Mouse (Mus musculus): ENCODE data around the gene Hsf4.
"Not testable (repeated sequence)": the region's sequence is repeated elsewhere in the genome, so short reads cannot be mapped to it uniquely, and the experiment has no call there.

The Hsf4 gene

GRCm38 (mm10) chr8:105269461-105269947 is at the start of gene Hsf4:
Hsf4 (plus strand) TSS chr8:105269801.
- no peak for DNase-seq

- DNase-seq = no peak
These were observed 45.8 kb upstream of the Hsf4 start for GRCm38 (mm10) chr8:105223850-105224249.

GRCm38 (mm10) chr8:105224413-105225271 is 45.0 kb upstream of the Hsf4 start, which contains the start of gene D230025D16Rik:
D230025D16Rik (plus strand) TSS chr8:105225145.
- peak; percentile 97 for DNase-seq

- no peak for DNase-seq
These were observed 44.4 kb upstream of the Hsf4 start for GRCm38 (mm10) chr8:105225272-105225593.

- no peak for DNase-seq
These were observed 43.7 kb upstream of the Hsf4 start for GRCm38 (mm10) chr8:105225917-105226316.

- no peak for DNase-seq
These were observed 37.9 kb upstream of the Hsf4 start for GRCm38 (mm10) chr8:105231503-105232320.

- DNase-seq = not testable (repeated sequence)
These were observed 37.3 kb upstream of the Hsf4 start for GRCm38 (mm10) chr8:105232321-105232693.

GRCm38 (mm10) chr8:105233126-105233935 is 36.3 kb upstream of the Hsf4 start:
- no peak for DNase-seq

- DNase-seq = no peak
These were observed 34.4 kb upstream of the Hsf4 start for GRCm38 (mm10) chr8:105235206-105235605.

GRCm38 (mm10) chr8:105237442-105238142 is 32.0 kb upstream of the Hsf4 start:
- DNase-seq = no peak

GRCm38 (mm10) chr8:105241016-105241415 is 28.6 kb upstream of the Hsf4 start:
- DNase-seq = no peak

- no peak for DNase-seq
These were observed 17.6 kb upstream of the Hsf4 start for GRCm38 (mm10) chr8:105251954-105252353.

- DNase-seq = no peak
These were observed 16.7 kb upstream of the Hsf4 start for GRCm38 (mm10) chr8:105252680-105253537.

GRCm38 (mm10) chr8:105253766-105254151 is 15.8 kb upstream of the Hsf4 start:
- DNase-seq = no peak

GRCm38 (mm10) chr8:105254152-105254965 is 15.2 kb upstream of the Hsf4 start:
- peak; percentile 97 for DNase-seq

GRCm38 (mm10) chr8:105254966-105255350 is 14.6 kb upstream of the Hsf4 start, which contains the start of gene B3gnt9:
B3gnt9 (minus strand) TSS chr8:105255153.
- DNase-seq = peak; percentile 77

GRCm38 (mm10) chr8:105257318-105258114 is 12.1 kb upstream of the Hsf4 start:
- no peak for DNase-seq

GRCm38 (mm10) chr8:105258911-105259720 is 10.5 kb upstream of the Hsf4 start:
- DNase-seq = no peak
